Mouse (Mus musculus) layer of hippocampus, adult 2 months (tissue): Measurements from ENCODE around the gene Timm13. TPM values are rescaled to one million over a fixed set of nuclear protein-coding genes. Genes with fewer than 3 reads are reported as not detected.

Experiments
- DNase-seq, 2 experiments: peaks; one replicate each; pipeline ENCODE4 v3.0.0; 2022; ENCODE audit warnings: low spot score in 2 of 2
- H3K27ac ChIP-seq: fragments of 200-600 bp; 2 replicates; pipeline ENCODE4 v1.8.1; 2022
- H3K4me3 ChIP-seq: fragments of 200-600 bp; 2 replicates; pipeline ENCODE4 v1.8.1; 2022; ENCODE audit warnings: mild to moderate bottlenecking
- CTCF ChIP-seq: fragments of 200-600 bp; conservative IDR thresholded peaks from 2 replicates; pipeline ENCODE4 v1.8.1; 2022; ENCODE audit warnings: antibody characterized with exemption, mild to moderate bottlenecking, moderate library complexity
- long read RNA-seq, 2 experiments: library from polyadenylated mRNA; stranded (forward); transcript quantifications; one replicate each; pipeline ENCODE4 v2.0.0; 2021; ENCODE audit warnings: borderline mapping rate in 2 of 2
- total RNA-seq, 2 experiments: library from RNA; stranded (reverse); gene quantifications; 2 replicates each; pipeline ENCODE4 v1.2.3; 2021

Timm13 gene
- total RNA-seq = 100 to 1,000 TPM; 134 to 145 TPM
- long read RNA-seq, experiment 1, transcript Timm13-202 (2 exons, 435 nt) = minor isoform, 7 of 107 reads
- long read RNA-seq, experiment 1, transcript Timm13-201 (3 exons, 1,225 nt) = major isoform, 87 of 107 reads
- long read RNA-seq, experiment 1, partial matches to known transcripts = 0 of 107 reads
- long read RNA-seq, experiment 1, other reads (novel, unspliced or antisense) = 9 of 107 reads
- long read RNA-seq, experiment 2, transcript Timm13-201 (3 exons, 1,225 nt) = major isoform, 134 of 156 reads
- long read RNA-seq, experiment 2, transcript Timm13-202 (2 exons, 435 nt) = minor isoform, 5 of 156 reads
- long read RNA-seq, experiment 2, transcript Timm13-204 (3 exons, 542 nt) = minor isoform, 5 of 156 reads
- long read RNA-seq, experiment 2, partial matches to known transcripts = 0 of 156 reads
- long read RNA-seq, experiment 2, other reads (novel, unspliced or antisense) = 12 of 156 reads

DNA sequence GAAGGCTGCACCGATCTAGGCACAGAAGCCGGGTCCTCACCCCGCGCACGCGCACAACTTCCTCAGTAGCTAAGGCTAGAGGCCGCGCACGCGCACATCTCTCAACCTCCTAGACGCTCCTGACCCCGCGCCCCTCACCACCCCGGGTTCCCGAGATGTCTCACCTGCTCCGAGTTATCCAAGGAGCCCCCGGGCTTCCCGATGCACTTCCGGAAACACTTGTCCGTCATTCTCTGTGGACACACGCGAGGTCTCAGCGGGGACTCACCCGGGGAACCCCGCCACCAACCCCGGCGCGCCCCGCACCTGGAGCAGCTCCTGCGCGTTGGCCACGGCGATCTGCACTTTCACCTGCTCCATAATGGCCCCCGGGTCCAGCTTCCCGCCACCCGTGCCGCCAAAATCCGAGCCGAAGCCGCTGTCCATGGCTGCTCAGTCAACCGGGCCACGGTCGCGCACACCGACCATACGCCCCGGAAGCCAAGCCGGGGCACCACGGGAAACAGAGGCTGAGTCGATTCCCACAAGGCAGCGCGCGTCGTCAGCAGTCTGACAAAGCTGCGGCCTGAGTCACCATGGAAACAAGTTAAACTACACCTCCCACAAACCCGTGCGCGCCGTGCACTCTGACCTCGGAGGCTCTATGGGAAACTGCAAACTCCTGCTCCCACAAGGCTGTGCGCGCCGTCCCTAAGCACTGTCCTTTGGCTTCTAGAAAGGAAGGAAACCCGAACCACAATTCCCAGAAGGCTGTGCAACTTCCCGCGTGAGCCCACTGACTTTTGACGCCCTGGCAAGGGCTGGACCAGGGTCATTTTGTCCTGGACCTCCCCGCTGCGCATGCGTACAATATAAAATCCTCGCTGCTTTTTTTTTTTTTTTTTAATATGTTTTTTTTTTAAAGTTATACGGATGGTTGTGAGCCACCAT lies at the start of gene Timm13:
TSS of gene Timm13 (minus strand) at position 652 of the 930 bp plus-strand sequence.
- no peak for TF ChIP-seq CTCF
- DNase-seq = peak; percentile 98 to 99
- Histone ChIP-seq H3K4me3 (peak within 1 kb of the TSS; percentile 94), H3K27ac (peak within 1 kb of the TSS; percentile 97)

- no peak for TF ChIP-seq CTCF
- no peak overlapping the region for H3K4me3 ChIP-seq
- DNase-seq = no peak
- no peak overlapping the region for H3K27ac ChIP-seq
Observed at GRCm38 (mm10) chr10:80950314-80950713, 49.5 kb upstream of the Timm13 start.

DNA sequence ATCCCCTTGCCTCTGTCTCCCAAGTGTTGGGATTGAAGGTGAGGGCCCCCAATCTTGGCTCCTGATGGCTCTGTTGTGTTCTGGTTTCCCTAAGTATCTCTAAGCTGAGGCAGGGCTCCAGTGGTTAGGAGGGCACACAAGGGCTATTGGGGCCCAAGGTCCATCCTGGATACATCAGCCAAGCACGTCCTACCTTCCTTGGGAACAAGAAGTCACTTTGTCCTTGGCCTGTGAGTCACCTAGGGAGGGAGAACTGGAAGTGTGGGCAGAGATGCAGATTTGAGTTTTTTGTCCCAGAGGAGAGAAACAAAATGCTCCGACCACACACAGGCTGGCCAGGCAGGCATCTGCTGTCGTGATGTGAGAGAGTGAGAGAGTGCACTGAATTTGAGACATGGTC lies 48.3 kb upstream of the Timm13 start:
- no peak for DNase-seq
- no peak for TF ChIP-seq CTCF
- Histone ChIP-seq H3K27ac (no peak overlapping the region), H3K4me3 (no peak overlapping the region)

DNA sequence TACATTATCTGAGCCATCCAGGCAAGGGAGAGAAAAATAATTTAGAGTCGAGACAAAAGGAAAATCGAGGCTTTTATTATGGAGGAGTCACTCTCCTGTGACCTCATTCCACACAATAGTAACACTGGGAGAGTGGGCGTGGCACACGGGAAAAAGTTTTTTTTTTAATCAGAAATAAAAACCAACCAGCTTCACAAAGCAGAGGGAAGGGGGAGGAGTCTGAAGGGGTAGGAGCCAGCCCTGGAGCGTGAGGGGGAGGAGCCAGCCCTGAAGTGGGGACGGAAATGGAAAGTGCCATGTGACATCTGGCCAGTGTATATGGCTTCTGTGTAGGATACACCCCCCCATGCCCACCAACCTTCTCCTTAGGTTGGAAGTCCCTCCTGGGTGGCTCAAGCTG lies 47.8 kb upstream of the Timm13 start:
- no peak overlapping the region for H3K27ac ChIP-seq
- H3K4me3 ChIP-seq = no peak overlapping the region
- TF ChIP-seq CTCF = no peak
- no peak for DNase-seq

DNA sequence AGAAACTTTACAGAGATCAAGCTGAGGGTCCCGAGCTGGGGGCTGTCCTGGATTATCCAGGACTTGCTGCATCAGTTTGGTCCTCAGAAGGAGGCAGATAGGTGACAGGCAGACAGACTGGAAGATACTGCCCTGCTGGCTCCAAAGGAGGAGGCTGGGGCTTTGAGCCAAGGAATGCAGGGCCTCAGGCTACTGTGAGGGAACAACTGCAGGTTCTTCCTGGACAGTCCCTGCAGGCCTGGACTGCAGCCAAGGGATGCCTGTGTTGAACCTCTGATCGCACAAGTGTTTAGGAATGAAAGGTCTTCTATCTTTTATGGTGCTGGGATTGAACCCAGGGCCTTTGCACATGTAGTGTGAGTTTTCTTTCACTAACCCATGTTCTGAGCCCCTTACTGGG lies 47.0 kb upstream of the Timm13 start:
- no peak for TF ChIP-seq CTCF
- DNase-seq = no peak
- Histone ChIP-seq H3K4me3 (no peak overlapping the region), H3K27ac (no peak overlapping the region)

DNA sequence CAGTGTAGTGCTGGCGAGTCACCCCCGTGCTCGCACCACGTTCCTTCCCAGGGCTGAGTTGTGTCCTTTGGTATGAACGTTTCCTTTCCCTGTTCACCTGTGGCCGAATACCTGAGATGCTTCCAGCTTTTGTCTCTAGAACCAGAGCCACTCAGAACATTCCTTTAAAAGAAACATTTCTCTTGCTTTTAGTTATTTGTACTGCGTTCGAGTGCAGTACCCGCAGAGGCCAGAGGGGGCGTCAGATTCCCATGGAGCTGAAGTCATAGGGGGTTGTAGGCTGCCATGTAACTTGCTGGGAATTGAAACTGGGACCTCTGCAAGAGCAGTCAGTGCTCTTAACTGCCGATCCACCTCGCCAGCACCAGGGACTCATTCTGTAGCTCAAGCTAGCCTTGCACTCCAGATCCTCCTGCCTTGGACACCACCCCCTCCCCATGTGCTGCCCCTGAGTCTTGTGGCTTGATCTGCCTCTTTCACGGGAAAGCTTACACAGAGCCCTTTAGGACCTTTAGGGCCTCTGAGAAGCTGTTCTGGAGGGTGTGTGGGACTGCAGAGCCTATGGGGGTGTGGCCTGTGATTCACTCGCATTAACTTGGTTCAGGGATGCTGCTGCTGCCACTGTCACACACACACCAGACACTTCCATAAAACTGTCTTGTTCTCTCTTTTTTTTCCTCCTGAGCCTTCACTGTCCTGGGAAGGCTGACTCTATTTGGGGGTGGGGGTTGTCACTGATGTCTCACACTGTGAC lies 46.1 kb upstream of the Timm13 start:
- no peak overlapping the region for H3K27ac ChIP-seq
- no peak overlapping the region for H3K4me3 ChIP-seq
- no peak for DNase-seq
- TF ChIP-seq CTCF = peak; percentile 73

- Histone ChIP-seq H3K4me3 (no peak overlapping the region), H3K27ac (no peak overlapping the region)
- TF ChIP-seq CTCF = no peak
- no peak for DNase-seq
Observed at GRCm38 (mm10) chr10:80944231-80944630, 43.5 kb upstream of the Timm13 start.

GRCm38 (mm10) chr10:80943701-80944100 lies 42.9 kb upstream of the Timm13 start:
- no peak for DNase-seq
- TF ChIP-seq CTCF = no peak
- H3K4me3 ChIP-seq = no peak overlapping the region
- H3K27ac ChIP-seq = no peak overlapping the region

- no peak overlapping the region for H3K4me3 ChIP-seq
- no peak for DNase-seq
- TF ChIP-seq CTCF = no peak
- no peak overlapping the region for H3K27ac ChIP-seq
Observed at GRCm38 (mm10) chr10:80942919-80943318, 42.1 kb upstream of the Timm13 start.

DNA sequence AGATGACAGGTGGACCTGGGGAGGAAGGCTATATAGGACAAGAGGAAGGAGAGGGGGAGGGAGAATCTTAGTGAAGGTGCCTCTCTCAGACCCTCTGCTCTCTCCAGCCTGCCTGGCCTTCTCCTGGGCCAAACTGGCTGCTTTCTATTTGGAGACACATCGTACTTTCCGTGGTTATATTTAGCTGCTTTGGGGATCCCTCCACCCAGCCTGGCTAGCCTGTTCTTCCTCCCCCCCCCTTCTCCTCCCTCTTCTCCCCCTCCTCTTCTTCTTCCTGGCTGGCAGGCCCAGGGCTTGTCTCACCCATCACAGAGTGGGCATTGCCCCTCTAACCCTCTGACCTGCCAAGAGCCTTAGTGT lies 40.2 kb upstream of the Timm13 start:
- no peak for TF ChIP-seq CTCF
- no peak for DNase-seq
- H3K4me3 ChIP-seq = no peak overlapping the region
- peak overlapping the region; percentile 1; the same call in 1 of the 2 replicates for H3K27ac ChIP-seq

DNA sequence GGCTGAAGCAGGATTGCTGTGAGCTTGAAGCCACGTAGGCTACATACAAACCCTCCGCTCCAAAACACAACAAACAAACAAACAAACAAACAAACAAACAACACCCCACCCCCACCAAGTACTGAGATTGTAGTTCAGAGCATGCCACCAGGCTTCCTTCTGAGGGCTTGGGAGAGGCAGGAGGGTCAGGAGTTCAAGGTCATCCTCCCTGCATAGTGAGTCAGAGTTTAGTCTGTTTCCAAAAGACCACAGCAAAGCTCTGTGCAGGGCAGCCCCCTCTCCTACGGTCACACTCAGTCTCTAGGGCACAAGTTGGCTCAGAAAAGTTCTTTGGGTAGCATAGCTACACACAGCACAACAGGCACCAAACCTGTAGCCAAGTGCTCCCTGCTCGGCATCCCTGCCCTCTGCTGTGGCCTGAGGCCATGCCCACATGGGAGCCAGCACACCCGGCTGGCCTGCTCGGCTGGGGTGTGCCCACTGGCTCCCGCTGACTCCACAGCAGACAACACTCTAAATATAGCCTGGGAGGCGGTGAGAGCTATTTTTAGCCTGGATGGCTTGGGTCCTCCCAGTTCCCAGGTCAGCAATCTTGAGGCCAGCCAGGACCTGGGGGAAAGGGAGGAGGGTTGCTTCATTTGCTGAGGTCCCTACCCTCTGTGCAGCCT lies 39.7 kb upstream of the Timm13 start:
- no peak for TF ChIP-seq CTCF
- peak overlapping the region; percentile 55; the same call in 1 of the 2 replicates for H3K4me3 ChIP-seq
- no peak for DNase-seq

GRCm38 (mm10) chr10:80939671-80940070 lies 38.9 kb upstream of the Timm13 start:
- no peak for TF ChIP-seq CTCF
- Histone ChIP-seq H3K4me3 (peak overlapping the region; percentile 55), H3K27ac (peak overlapping the region; percentile 46; the same call in 1 of the 2 replicates)
- peak in 1 of 2 experiments; percentile 73 for DNase-seq

More for the DNA sequence above, 39.7 kb upstream of the Timm13 start:
- H3K27ac ChIP-seq = peak overlapping the region; percentile 46; the same call in 1 of the 2 replicates
